Mouse (Mus musculus) MEL (cell line): Measurements from ENCODE around the gene Gm15319. TPM values are rescaled to one million over a fixed set of nuclear protein-coding genes. Genes with fewer than 3 reads are reported as not detected.
A peak's percentile ranks its signal among the peaks of the same experiment; 100 is the strongest.
"Not testable (repeated sequence)": the region's sequence is repeated elsewhere in the genome, so short reads cannot be mapped to it uniquely, and the experiment has no call there.

Experiments used
- DNase-seq: peaks from one replicate; pipeline ENCODE4 v3.0.0; 2011; ENCODE audit warnings: low read depth, low spot score
- H3K27ac ChIP-seq: 2 replicates; pipeline ENCODE4 v1.5.1; 2012; ENCODE audit warnings: low read depth, mild to moderate bottlenecking, control low read depth, low read length, moderate library complexity; ENCODE audit not compliant: control insufficient read depth
- H3K27me3 ChIP-seq, 2 experiments: fragments of 150-350 bp in 1 of 2; sonication (generic) in 1 of 2; 2 replicates each; pipeline ENCODE4 v1.6.1; 2012; ENCODE audit warnings: low read length in 2 of 2, mild to moderate bottlenecking in 2 of 2, improper control_type of control experiment in 1 of 2, moderate library complexity in 1 of 2; ENCODE audit not compliant: insufficient read depth in 2 of 2, control insufficient read depth in 1 of 2
- H3K36me3 ChIP-seq, 2 experiments: 2 replicates each; pipeline ENCODE4 v1.6.1; 2012 to 2014; ENCODE audit warnings: low read length in 2 of 2, improper control_type of control experiment in 1 of 2, inconsistent platforms in 1 of 2, mild to moderate bottlenecking in 1 of 2; ENCODE audit not compliant: insufficient read depth in 2 of 2, control insufficient read depth in 1 of 2
- H3K4me1 ChIP-seq, 2 experiments: fragments of 150-350 bp in 1 of 2; sonication (generic) in 1 of 2; 2 replicates each; pipeline ENCODE4 v1.6.1; 2012; ENCODE audit warnings: low read length in 2 of 2, improper control_type of control experiment in 1 of 2, mild to moderate bottlenecking in 1 of 2; ENCODE audit not compliant: insufficient read depth in 2 of 2, control insufficient read depth in 1 of 2
- H3K4me3 ChIP-seq, 2 experiments: fragments of 150-350 bp in 1 of 2; sonication (generic) in 1 of 2; 2 replicates each; pipeline ENCODE4 v1.5.1; 2012; ENCODE audit warnings: low read depth in 2 of 2, low read length in 2 of 2, mild to moderate bottlenecking in 2 of 2, moderate library complexity in 2 of 2, control low read depth in 1 of 2, improper control_type of control experiment in 1 of 2; ENCODE audit not compliant: control insufficient read depth in 1 of 2, insufficient read depth in 1 of 2
- H3K79me2 ChIP-seq: 2 replicates; pipeline ENCODE4 v1.6.1; 2012; ENCODE audit warnings: mild to moderate bottlenecking, low read length, moderate library complexity; ENCODE audit not compliant: control insufficient read depth, poor library complexity, insufficient read depth
- H3K9ac ChIP-seq: 2 replicates; pipeline ENCODE4 v1.6.1; 2012; ENCODE audit warnings: low read depth, mild to moderate bottlenecking, control low read depth, low read length, moderate library complexity; ENCODE audit not compliant: control insufficient read depth, poor library complexity, severe bottlenecking
- H3K9me3 ChIP-seq: fragments of 150-350 bp; sonication (generic); replicated peaks from 2 replicates; pipeline ENCODE4 v1.6.1; 2012; ENCODE audit warnings: mild to moderate bottlenecking, low read length, improper control_type of control experiment, moderate library complexity; ENCODE audit not compliant: insufficient read depth
- polyA plus RNA-seq, 2 experiments: library from polyadenylated mRNA; stranded (reverse) in 1 of 2; unstranded in 1 of 2; fragments of >175 nt in 1 of 2; fragments of >200 nt in 1 of 2; gene quantifications; 2 replicates each; pipeline versions ENCODE4 v1.2.1 to v1.2.4; 2012; ENCODE audit warnings: low replicate concordance in 2 of 2, low read depth in 1 of 2; ENCODE audit not compliant: insufficient read length in 2 of 2, insufficient read depth in 1 of 2, missing spikeins in 1 of 2
- total RNA-seq: library from RNA; depleted of rRNA; stranded (reverse); fragments of 300-350 nt; gene quantifications from 2 replicates; pipeline ENCODE4 v1.2.3, GENCODE M21; 2012; rRNA removed

The Gm15319 gene
- total RNA-seq (not detected in 2 replicates), polyA plus RNA-seq (not detected)

GRCm38 (mm10) chr8:20363110-20363509 is at the start of gene Gm15319:
Gene Gm15319, minus strand, starts transcription at chr8:20363210.
- H3K79me2 ChIP-seq, H3K27ac ChIP-seq, H3K4me3 ChIP-seq, DNase-seq, H3K9me3 ChIP-seq, H3K36me3 ChIP-seq, H3K9ac ChIP-seq, H3K4me1 ChIP-seq, H3K27me3 ChIP-seq: not testable (repeated sequence)

- not testable (repeated sequence) for H3K36me3 ChIP-seq, H3K27me3 ChIP-seq, H3K9ac ChIP-seq, H3K4me3 ChIP-seq, H3K9me3 ChIP-seq, H3K4me1 ChIP-seq, H3K79me2 ChIP-seq, H3K27ac ChIP-seq, DNase-seq
Observed at GRCm38 (mm10) chr8:20410355-20410754, 47.3 kb upstream of the Gm15319 start.

- H3K4me1 ChIP-seq, H3K79me2 ChIP-seq, H3K4me3 ChIP-seq, H3K36me3 ChIP-seq, H3K9ac ChIP-seq, H3K9me3 ChIP-seq, H3K27me3 ChIP-seq, H3K27ac ChIP-seq: not testable (repeated sequence)
- peak; percentile 4 for DNase-seq
Observed at GRCm38 (mm10) chr8:20408441-20409030, 45.5 kb upstream of the Gm15319 start.

GRCm38 (mm10) chr8:20389363-20389739 is 26.3 kb upstream of the Gm15319 start:
- not testable (repeated sequence) for H3K9ac ChIP-seq, H3K27me3 ChIP-seq, H3K79me2 ChIP-seq, H3K9me3 ChIP-seq, H3K4me3 ChIP-seq, H3K27ac ChIP-seq, H3K4me1 ChIP-seq, DNase-seq, H3K36me3 ChIP-seq

GRCm38 (mm10) chr8:20388706-20389362 is 25.8 kb upstream of the Gm15319 start:
- not testable (repeated sequence) for H3K9me3 ChIP-seq, H3K79me2 ChIP-seq, DNase-seq, H3K4me1 ChIP-seq, H3K27me3 ChIP-seq, H3K27ac ChIP-seq, H3K36me3 ChIP-seq, H3K9ac ChIP-seq, H3K4me3 ChIP-seq

GRCm38 (mm10) chr8:20387121-20387794 is 24.2 kb upstream of the Gm15319 start:
- not testable (repeated sequence) for H3K27me3 ChIP-seq, H3K36me3 ChIP-seq, H3K9me3 ChIP-seq, H3K9ac ChIP-seq, H3K79me2 ChIP-seq, H3K27ac ChIP-seq, H3K4me1 ChIP-seq, H3K4me3 ChIP-seq
- DNase-seq, result peak; percentile 0

GRCm38 (mm10) chr8:20384990-20385389 is 22.0 kb upstream of the Gm15319 start:
- H3K36me3 ChIP-seq, H3K79me2 ChIP-seq, H3K9ac ChIP-seq, H3K27me3 ChIP-seq, H3K4me1 ChIP-seq, H3K9me3 ChIP-seq, H3K27ac ChIP-seq, H3K4me3 ChIP-seq, DNase-seq: not testable (repeated sequence)
